17 mouse cellular contexts compared by ENCODE assay signal in genomic region chr3:97793995-97794394, GRCm38 (mm10).
A peak's percentile ranks its signal among the peaks of the same experiment; 100 is the strongest.
DNase-seq lines count a peak whose midpoint lies in the region; ATAC-seq lines count a peak whose summit lies in the region.
"Had no signal": no experiment of that assay in that cellular context is flagged by ENCODE, and none has a peak within 500 bp of the region (broad histone marks: within the 10 kb centered on the region; RNA-seq: fewer than 3 reads in every experiment).

No protein-coding gene starts in this region.

- intact Hi-C loops in heart, postnatal 10 days (cut with DNase I), result no loop called here
- intact Hi-C loops in left cerebral cortex, postnatal 4 days (cut with DNase I), result no loop called here

- no peak for DNase-seq in hindbrain, embryonic 10.5 days (ENCODE audit: low spot score)
- peak; percentile 61 for DNase-seq in brain, adult 2 months (ENCODE audit: low read depth, low spot score)
- peak; percentile 36 for DNase-seq in cerebellum, adult 9-11 months
- DNase-seq in heart, postnatal 10 days, result peak; percentile 47 to 71
- DNase-seq in kidney, postnatal 14 days, result no peak
- DNase-seq in left cerebral cortex, postnatal 4 days, result no peak
- DNase-seq: gastrocnemius, postnatal 25 days; kidney, adult 8-10 months; thymus, postnatal 4 days had no signal

- 74% methylated on average over 8 of the region's 8 CpGs for WGBS in hindbrain, embryonic 16.5 days
- 85% methylated on average over 8 of the region's 8 CpGs for WGBS in hindbrain, embryonic 10.5 days

- no peaks in the 10 kb centered on the region for H3K27me3 ChIP-seq in hindbrain, embryonic 16.5 days (replicated peaks; ENCODE audit: control insufficient read depth, insufficient read depth, low read length)
- no peaks in the 10 kb centered on the region for H3K27me3 ChIP-seq in hindbrain, embryonic 10.5 days (ENCODE audit: insufficient read depth, poor library complexity, severe bottlenecking)
- H3K27me3 ChIP-seq: CH12.LX; embryonic facial prominence, embryonic 12.5 days; forebrain, embryonic 13.5 days; Patski had no signal

- no peak overlapping the region for H3K4me3 ChIP-seq in hindbrain, embryonic 16.5 days (ENCODE audit: low read length)
- H3K4me3 ChIP-seq in hindbrain, embryonic 10.5 days, result no peak overlapping the region
- H3K4me3 ChIP-seq: embryonic facial prominence, embryonic 12.5 days; forebrain, embryonic 13.5 days; midbrain, embryonic 10.5 days had no signal

- no peaks in the 10 kb centered on the region for H3K4me1 ChIP-seq in hindbrain, embryonic 16.5 days (ENCODE audit: control insufficient read depth, insufficient read depth, low read depth, low read length)
- H3K4me1 ChIP-seq in hindbrain, embryonic 10.5 days (replicated peaks), result 0 out of 2 replicates have a peak, but pooled peaks cover 2% of the 10 kb centered on the region
- H3K4me1 ChIP-seq: embryonic facial prominence, embryonic 12.5 days; forebrain, embryonic 13.5 days; midbrain, embryonic 10.5 days had no signal

- 0 out of 2 replicates have a peak, but pooled peaks have one; percentile 17 for ATAC-seq in hindbrain, embryonic 16.5 days
- ATAC-seq: forebrain, embryonic 13.5 days; Patski had no signal

- no peak overlapping the region for H3K4me2 ChIP-seq in hindbrain, embryonic 16.5 days (ENCODE audit: low read length)
- H3K4me2 ChIP-seq: embryonic facial prominence, embryonic 12.5 days; forebrain, embryonic 13.5 days; hindbrain, embryonic 14.5 days had no signal

- no peaks in the 10 kb centered on the region; the same call in 1 of the 2 replicates for H3K9me3 ChIP-seq in hindbrain, embryonic 16.5 days (ENCODE audit: control insufficient read depth, low read length)
- 0 out of 2 replicates have a peak, but pooled peaks cover 7% of the 10 kb centered on the region for H3K9me3 ChIP-seq in hindbrain, embryonic 10.5 days
- H3K9me3 ChIP-seq: forebrain, embryonic 13.5 days had no signal

- peaks cover 9% of the 10 kb centered on the region for H3K36me3 ChIP-seq in hindbrain, embryonic 16.5 days (ENCODE audit: control insufficient read depth, insufficient read depth, low read length)
- H3K36me3 ChIP-seq in hindbrain, embryonic 10.5 days, result 0 out of 2 replicates have a peak, but pooled peaks cover 3% of the 10 kb centered on the region
- H3K36me3 ChIP-seq: embryonic facial prominence, embryonic 12.5 days; midbrain, embryonic 10.5 days had no signal

- H3K9ac ChIP-seq in hindbrain, embryonic 16.5 days (ENCODE audit: low read depth, low read length), result no peak overlapping the region
- H3K9ac ChIP-seq: embryonic facial prominence, embryonic 12.5 days; forebrain, embryonic 13.5 days; hindbrain, embryonic 14.5 days; liver, embryonic 14.5 days had no signal

- H3K27ac ChIP-seq in hindbrain, embryonic 16.5 days (ENCODE audit: low read depth, low read length), result no peak overlapping the region
- H3K27ac ChIP-seq in hindbrain, embryonic 10.5 days, result no peak overlapping the region
- H3K27ac ChIP-seq: embryonic facial prominence, embryonic 12.5 days; forebrain, embryonic 13.5 days; hindbrain, embryonic 14.5 days; liver, embryonic 14.5 days; midbrain, embryonic 10.5 days had no signal

Comparison
In these comparisons a context has a peak if more than half of its experiments do, and no peak if none do; other contexts are left out.
1. DNase-seq: peak in brain, adult 2 months (single experiment), cerebellum, adult 9-11 months (single experiment) and heart, postnatal 10 days (2 of 2); none in hindbrain, embryonic 10.5 days (single experiment), kidney, postnatal 14 days (single experiment) and left cerebral cortex, postnatal 4 days (single experiment).